Mouse (Mus musculus): ENCODE measurements around the gene Dnajc12.

DNA sequence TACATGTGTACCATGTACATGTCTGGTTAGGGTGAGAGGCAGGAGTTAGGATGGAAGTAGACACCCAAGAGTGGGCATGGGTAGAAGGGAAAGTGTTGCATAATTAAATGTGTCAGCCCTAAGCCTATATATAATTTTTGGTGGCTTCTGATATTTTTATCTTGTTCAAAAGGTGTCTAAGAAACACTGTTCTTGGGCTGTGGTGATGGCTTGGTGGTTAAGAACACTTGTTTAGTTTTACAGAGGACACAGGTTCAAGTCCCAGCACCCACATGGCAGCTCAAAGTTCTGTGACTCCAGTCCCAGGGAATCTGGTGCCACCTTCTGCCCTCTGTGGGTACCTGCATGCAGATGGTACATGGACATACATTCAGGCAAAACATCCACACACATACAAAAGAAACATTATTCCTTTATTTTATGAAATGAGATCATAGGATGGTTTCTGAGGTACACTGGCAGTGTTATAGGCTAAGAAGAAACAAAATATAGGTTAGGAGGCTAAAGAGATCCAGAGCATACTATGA is 56.6 kb downstream of the Dnajc12 start:
- no peak for TF ChIP-seq CTCF (IDR thresholded peaks at IDR 0.05; ENCODE audit: extremely low read depth, insufficient read depth, insufficient read length, insufficient replicate concordance)
- no peak for TF ChIP-seq POLR2A (IDR thresholded peaks at IDR 0.05; ENCODE audit: low read depth, low read length)
